Mouse (Mus musculus): ENCODE measurements around the gene Map4k3. TPM values are rescaled to one million over a fixed set of nuclear protein-coding genes. Genes with fewer than 3 reads are reported as not detected.

Gene Map4k3
- polyA plus RNA-seq, 1 experiment from 2014 or later: 28.8 TPM

GRCm38 (mm10) chr17:80654323-80654722 is 74.0 kb downstream of the Map4k3 start:
- Histone ChIP-seq H3K4me2 (ENCODE audit: low read length) (no peak overlapping the region), H3K27ac (ENCODE audit: low read length) (no peak overlapping the region), H3K9ac (replicated peaks; ENCODE audit: low read depth, low read length) (no peak overlapping the region), H3K36me3 (ENCODE audit: control insufficient read depth, insufficient read depth) (peaks cover 2% of the 10 kb centered on the region; the same call in 1 of the 2 replicates), H3K9me3 (ENCODE audit: control insufficient read depth, low read length) (no peaks in the 10 kb centered on the region), H3K27me3 (replicated peaks; ENCODE audit: control insufficient read depth, insufficient read depth, low read length) (no peaks in the 10 kb centered on the region), H3K4me1 (replicated peaks; ENCODE audit: control insufficient read depth, insufficient read depth, low read length) (0 out of 2 replicates have a peak, but pooled peaks cover 2% of the 10 kb centered on the region), H3K4me3 (replicated peaks; ENCODE audit: low read length) (no peak overlapping the region)
- WGBS: 91% methylated on average over 3 of the region's 3 CpGs
- ATAC-seq: no peak

- Histone ChIP-seq H3K9me3 (ENCODE audit: control insufficient read depth, low read length) (no peaks in the 10 kb centered on the region), H3K27me3 (replicated peaks; ENCODE audit: control insufficient read depth, insufficient read depth, low read length) (no peaks in the 10 kb centered on the region), H3K4me3 (replicated peaks; ENCODE audit: low read length) (no peak overlapping the region), H3K27ac (ENCODE audit: low read length) (no peak overlapping the region), H3K36me3 (ENCODE audit: control insufficient read depth, insufficient read depth) (peaks cover 6% of the 10 kb centered on the region), H3K4me1 (replicated peaks; ENCODE audit: control insufficient read depth, insufficient read depth, low read length) (no peaks in the 10 kb centered on the region), H3K4me2 (ENCODE audit: low read length) (no peak overlapping the region), H3K9ac (replicated peaks; ENCODE audit: low read depth, low read length) (no peak overlapping the region)
- WGBS: 84% methylated on average over 6 of the region's 6 CpGs
- ATAC-seq: no peak
These were observed 75.5 kb downstream of the Map4k3 start for GRCm38 (mm10) chr17:80652740-80653139.

GRCm38 (mm10) chr17:80646843-80647242 is 81.4 kb downstream of the Map4k3 start:
- H3K4me3 ChIP-seq (replicated peaks; ENCODE audit: low read length): no peak overlapping the region
- H3K9me3 ChIP-seq (ENCODE audit: control insufficient read depth, low read length): no peaks in the 10 kb centered on the region
- no peak for ATAC-seq
- no peak overlapping the region for H3K9ac ChIP-seq (replicated peaks; ENCODE audit: low read depth, low read length)
- no peak overlapping the region for H3K27ac ChIP-seq (ENCODE audit: low read length)
- WGBS: 50% methylated on average over 5 of the region's 5 CpGs
- peaks cover 19% of the 10 kb centered on the region for H3K36me3 ChIP-seq (ENCODE audit: control insufficient read depth, insufficient read depth)
- H3K4me1 ChIP-seq (replicated peaks; ENCODE audit: control insufficient read depth, insufficient read depth, low read length): no peaks in the 10 kb centered on the region
- no peaks in the 10 kb centered on the region for H3K27me3 ChIP-seq (replicated peaks; ENCODE audit: control insufficient read depth, insufficient read depth, low read length)
- no peak overlapping the region for H3K4me2 ChIP-seq (ENCODE audit: low read length)

- Histone ChIP-seq H3K27ac (ENCODE audit: low read length) (no peak overlapping the region), H3K27me3 (replicated peaks; ENCODE audit: control insufficient read depth, insufficient read depth, low read length) (no peaks in the 10 kb centered on the region), H3K9me3 (ENCODE audit: control insufficient read depth, low read length) (no peaks in the 10 kb centered on the region), H3K4me1 (replicated peaks; ENCODE audit: control insufficient read depth, insufficient read depth, low read length) (no peaks in the 10 kb centered on the region), H3K4me3 (replicated peaks; ENCODE audit: low read length) (no peak overlapping the region), H3K9ac (replicated peaks; ENCODE audit: low read depth, low read length) (no peak overlapping the region), H3K36me3 (ENCODE audit: control insufficient read depth, insufficient read depth) (peaks cover 18% of the 10 kb centered on the region), H3K4me2 (ENCODE audit: low read length) (no peak overlapping the region)
- ATAC-seq: no peak
- 84% methylated on average over 6 of the region's 6 CpGs for WGBS
These were observed 82.2 kb downstream of the Map4k3 start for GRCm38 (mm10) chr17:80646131-80646530.

- H3K4me1 ChIP-seq (replicated peaks; ENCODE audit: control insufficient read depth, insufficient read depth, low read length): no peaks in the 10 kb centered on the region
- no peak overlapping the region for H3K4me2 ChIP-seq (ENCODE audit: low read length)
- ATAC-seq: no peak
- H3K27me3 ChIP-seq (replicated peaks; ENCODE audit: control insufficient read depth, insufficient read depth, low read length): no peaks in the 10 kb centered on the region
- no peak overlapping the region for H3K9ac ChIP-seq (replicated peaks; ENCODE audit: low read depth, low read length)
- no peak overlapping the region for H3K4me3 ChIP-seq (replicated peaks; ENCODE audit: low read length)
- 93% methylated on average over 8 of the region's 8 CpGs for WGBS
- H3K27ac ChIP-seq (ENCODE audit: low read length): no peak overlapping the region
- no peaks in the 10 kb centered on the region for H3K9me3 ChIP-seq (ENCODE audit: control insufficient read depth, low read length)
- H3K36me3 ChIP-seq (ENCODE audit: control insufficient read depth, insufficient read depth): peaks cover 18% of the 10 kb centered on the region
These were observed 82.6 kb downstream of the Map4k3 start for GRCm38 (mm10) chr17:80645694-80646034.

- Histone ChIP-seq H3K27me3 (replicated peaks; ENCODE audit: control insufficient read depth, insufficient read depth, low read length) (no peaks in the 10 kb centered on the region), H3K4me3 (replicated peaks; ENCODE audit: low read length) (no peak overlapping the region), H3K4me2 (ENCODE audit: low read length) (no peak overlapping the region), H3K9me3 (ENCODE audit: control insufficient read depth, low read length) (no peaks in the 10 kb centered on the region), H3K36me3 (ENCODE audit: control insufficient read depth, insufficient read depth) (peaks cover 21% of the 10 kb centered on the region), H3K27ac (ENCODE audit: low read length) (no peak overlapping the region), H3K4me1 (replicated peaks; ENCODE audit: control insufficient read depth, insufficient read depth, low read length) (no peaks in the 10 kb centered on the region), H3K9ac (replicated peaks; ENCODE audit: low read depth, low read length) (no peak overlapping the region)
- ATAC-seq: no peak
- WGBS: 93% methylated on average over 14 of the region's 14 CpGs
These were observed 83.1 kb downstream of the Map4k3 start for GRCm38 (mm10) chr17:80644983-80645693.

GRCm38 (mm10) chr17:80644567-80644966 is 83.7 kb downstream of the Map4k3 start:
- H3K27me3 ChIP-seq (replicated peaks; ENCODE audit: control insufficient read depth, insufficient read depth, low read length): no peaks in the 10 kb centered on the region
- H3K9me3 ChIP-seq (ENCODE audit: control insufficient read depth, low read length): no peaks in the 10 kb centered on the region
- H3K4me2 ChIP-seq (ENCODE audit: low read length): no peak overlapping the region
- no peaks in the 10 kb centered on the region for H3K4me1 ChIP-seq (replicated peaks; ENCODE audit: control insufficient read depth, insufficient read depth, low read length)
- no peak for ATAC-seq
- H3K27ac ChIP-seq (ENCODE audit: low read length): no peak overlapping the region
- peaks cover 21% of the 10 kb centered on the region for H3K36me3 ChIP-seq (ENCODE audit: control insufficient read depth, insufficient read depth)
- H3K9ac ChIP-seq (replicated peaks; ENCODE audit: low read depth, low read length): no peak overlapping the region
- no peak overlapping the region for H3K4me3 ChIP-seq (replicated peaks; ENCODE audit: low read length)
- 79% methylated on average over 13 of the region's 13 CpGs for WGBS

- Histone ChIP-seq H3K4me2 (ENCODE audit: low read length) (no peak overlapping the region), H3K27ac (ENCODE audit: low read length) (no peak overlapping the region), H3K36me3 (ENCODE audit: control insufficient read depth, insufficient read depth) (peaks cover 13% of the 10 kb centered on the region; the same call in 1 of the 2 replicates), H3K27me3 (replicated peaks; ENCODE audit: control insufficient read depth, insufficient read depth, low read length) (no peaks in the 10 kb centered on the region), H3K9me3 (ENCODE audit: control insufficient read depth, low read length) (no peaks in the 10 kb centered on the region), H3K9ac (replicated peaks; ENCODE audit: low read depth, low read length) (no peak overlapping the region), H3K4me3 (replicated peaks; ENCODE audit: low read length) (no peak overlapping the region), H3K4me1 (replicated peaks; ENCODE audit: control insufficient read depth, insufficient read depth, low read length) (no peaks in the 10 kb centered on the region)
- 72% methylated on average over 8 of the region's 8 CpGs for WGBS
- 0 out of 2 replicates have a peak, but pooled peaks have one; percentile 15 for ATAC-seq
These were observed 90.2 kb downstream of the Map4k3 start for GRCm38 (mm10) chr17:80638121-80638520.

GRCm38 (mm10) chr17:80635794-80636193 is 92.5 kb downstream of the Map4k3 start:
- H3K36me3 ChIP-seq (ENCODE audit: control insufficient read depth, insufficient read depth): peaks cover 24% of the 10 kb centered on the region
- 91% methylated on average over 1 of the region's 1 CpGs for WGBS
- no peak overlapping the region for H3K4me2 ChIP-seq (ENCODE audit: low read length)
- no peaks in the 10 kb centered on the region for H3K9me3 ChIP-seq (ENCODE audit: control insufficient read depth, low read length)
- H3K27me3 ChIP-seq (replicated peaks; ENCODE audit: control insufficient read depth, insufficient read depth, low read length): no peaks in the 10 kb centered on the region
- ATAC-seq: no peak
- H3K9ac ChIP-seq (replicated peaks; ENCODE audit: low read depth, low read length): no peak overlapping the region
- H3K4me3 ChIP-seq (replicated peaks; ENCODE audit: low read length): no peak overlapping the region
- no peaks in the 10 kb centered on the region for H3K4me1 ChIP-seq (replicated peaks; ENCODE audit: control insufficient read depth, insufficient read depth, low read length)
- no peak overlapping the region for H3K27ac ChIP-seq (ENCODE audit: low read length)

- ATAC-seq: no peak
- Histone ChIP-seq H3K27ac (ENCODE audit: low read length) (no peak overlapping the region), H3K4me2 (ENCODE audit: low read length) (no peak overlapping the region), H3K9me3 (ENCODE audit: control insufficient read depth, low read length) (no peaks in the 10 kb centered on the region), H3K4me3 (replicated peaks; ENCODE audit: low read length) (no peak overlapping the region), H3K9ac (replicated peaks; ENCODE audit: low read depth, low read length) (no peak overlapping the region), H3K4me1 (replicated peaks; ENCODE audit: control insufficient read depth, insufficient read depth, low read length) (no peaks in the 10 kb centered on the region), H3K36me3 (ENCODE audit: control insufficient read depth, insufficient read depth) (peaks cover 22% of the 10 kb centered on the region), H3K27me3 (replicated peaks; ENCODE audit: control insufficient read depth, insufficient read depth, low read length) (no peaks in the 10 kb centered on the region)
- WGBS: 93% methylated on average over 5 of the region's 5 CpGs
These were observed 95.4 kb downstream of the Map4k3 start for GRCm38 (mm10) chr17:80632846-80633245.

Measured in forebrain, embryonic 16.5 days (tissue).